Mouse (Mus musculus) ES-CJ7 (cell line): ENCODE measurements around the gene Gm11239.
"Not testable (repeated sequence)": the region's sequence is repeated elsewhere in the genome, so short reads cannot be mapped to it uniquely, and the experiment has no call there.

Source experiments
- DNase-seq: peaks from one replicate; pipeline ENCODE4 v3.0.0; 2011; ENCODE audit warnings: low read depth, low spot score

Gm11239 gene

GRCm38 (mm10) chr4:73668054-73668453 is at the start of gene Gm11239:
Gene Gm11239, plus strand, starts transcription at chr4:73668354.
- not testable (repeated sequence) for DNase-seq

GRCm38 (mm10) chr4:73622684-73623083 is 45.5 kb upstream of the Gm11239 start, which contains the start of gene Gm11237:
Gene Gm11237, plus strand, starts transcription at chr4:73622984.
- DNase-seq = not testable (repeated sequence)

DNA sequence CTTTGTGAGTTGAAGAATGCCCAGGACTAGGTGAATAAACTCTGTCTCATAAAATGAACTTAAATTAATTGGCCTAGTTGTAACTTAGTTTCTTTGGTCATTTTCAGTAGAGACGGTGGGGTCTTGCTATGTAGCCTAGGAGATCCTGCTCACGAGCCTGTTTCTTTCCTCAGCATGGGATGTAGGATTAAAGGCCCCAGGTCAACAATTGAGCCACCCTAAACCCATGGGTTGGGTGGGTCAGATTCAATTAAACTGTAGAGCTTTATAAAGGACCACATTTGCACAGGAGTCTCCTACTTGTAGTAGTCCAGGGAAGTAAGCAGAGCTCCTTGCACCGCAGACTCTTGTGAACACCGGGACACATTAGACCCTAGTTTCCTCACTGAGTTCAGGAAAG is 30.3 kb upstream of the Gm11239 start, which contains the start of gene Gm11236:
Gene Gm11236 (plus strand): TSS at position 301 of the 400 bp plus-strand sequence.
- not testable (repeated sequence) for DNase-seq

DNA sequence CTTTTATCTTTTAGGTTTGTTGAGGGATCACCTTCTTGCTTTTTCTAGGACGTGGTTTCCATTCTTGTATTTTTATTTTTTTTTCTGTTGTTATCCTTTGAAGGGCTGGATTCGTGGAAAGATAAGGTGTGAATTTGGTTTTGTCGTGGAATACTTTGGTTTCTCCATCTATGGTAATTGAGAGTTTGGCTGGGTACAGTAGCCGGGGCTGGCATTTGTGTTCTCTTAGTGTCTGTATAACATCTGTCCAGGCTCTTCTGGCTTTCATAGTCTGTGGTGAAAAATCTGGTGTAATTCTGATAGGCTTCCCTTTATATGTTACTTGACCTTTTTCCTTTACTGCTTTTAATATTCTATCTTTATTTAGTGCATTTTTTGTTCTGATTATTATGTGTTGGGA is 6.3 kb upstream of the Gm11239 start:
- not testable (repeated sequence) for DNase-seq

- not testable (repeated sequence) for DNase-seq
Measured at GRCm38 (mm10) chr4:73683216-73683615, 15.1 kb downstream of the Gm11239 start, which contains the start of gene Gm428. Gene Gm428, plus strand, starts transcription at chr4:73683516.

- DNase-seq = no peak
Measured at GRCm38 (mm10) chr4:73718761-73719160, 50.6 kb downstream of the Gm11239 start.

- DNase-seq = no peak
Measured at GRCm38 (mm10) chr4:73719819-73720218, 51.7 kb downstream of the Gm11239 start.
